Mouse (Mus musculus): ENCODE measurements around the gene Bhlha15.

Bhlha15 gene

DNA sequence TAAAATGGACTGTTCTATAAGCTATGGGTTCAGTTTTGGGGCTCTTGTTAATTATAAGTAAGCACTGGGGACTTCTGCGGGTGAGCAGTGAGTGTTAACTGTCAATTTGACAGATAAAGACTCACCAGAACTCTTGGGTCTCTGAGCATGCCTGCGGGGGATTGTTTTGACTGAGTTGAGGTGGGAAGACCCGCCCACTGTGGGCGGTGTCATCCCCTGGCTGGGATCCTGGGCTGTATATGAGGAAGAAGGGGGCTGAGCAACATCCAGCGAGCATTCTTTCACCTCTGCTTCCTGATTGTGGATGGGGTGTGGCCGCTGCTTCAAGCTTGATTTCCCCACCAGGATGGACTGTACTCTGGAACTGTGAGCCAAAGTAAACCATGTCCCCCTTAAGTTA lies 44.1 kb downstream of the Bhlha15 start:
- no peak for DNase-seq

DNA sequence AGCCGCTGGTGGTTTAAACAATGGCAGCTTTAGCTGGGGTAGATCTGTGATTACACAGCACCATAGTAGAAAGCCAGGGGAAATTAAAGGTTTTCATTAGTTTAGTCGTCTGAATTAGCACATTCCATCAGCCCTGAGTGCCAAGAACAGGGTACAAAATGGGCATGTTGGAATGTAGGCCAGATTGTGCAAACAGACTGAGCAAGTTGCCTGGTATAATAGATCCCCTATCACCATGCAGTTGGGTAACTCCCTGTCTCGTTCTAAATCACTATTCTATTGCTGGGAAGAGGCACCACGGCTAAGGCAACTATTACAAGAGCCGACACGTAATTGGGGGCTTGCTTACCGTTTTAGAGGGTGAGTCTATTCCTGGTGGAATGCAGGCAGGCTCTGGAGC lies 44.6 kb downstream of the Bhlha15 start:
- DNase-seq: peak; percentile 42

DNA sequence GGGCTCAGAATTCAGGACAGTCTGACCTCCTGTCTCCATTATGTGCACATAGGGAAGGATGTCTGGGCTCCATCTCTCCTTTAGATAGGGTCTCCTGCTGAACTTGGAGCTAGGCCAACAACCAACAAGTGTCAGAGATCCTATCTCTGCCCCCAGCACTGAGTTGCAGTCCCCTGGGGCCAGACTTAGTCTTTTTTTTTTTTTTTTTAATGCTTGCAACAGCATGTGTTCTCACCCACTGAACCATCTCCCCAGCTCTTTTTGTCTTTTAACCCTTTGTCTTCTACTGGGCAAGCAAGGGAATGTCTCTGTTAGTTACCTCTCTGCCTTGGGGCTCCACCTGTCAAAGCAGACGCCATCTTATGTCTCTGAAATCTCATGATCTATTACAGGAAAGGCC lies 48.9 kb downstream of the Bhlha15 start:
- no peak for DNase-seq

All from lung, postnatal 36 days (tissue).